Mouse (Mus musculus) Patski (cell line): Measurements from ENCODE around the gene Nell1. TPM values are rescaled to one million over a fixed set of nuclear protein-coding genes. Genes with fewer than 3 reads are reported as not detected.
A peak's percentile ranks its signal among the peaks of the same experiment; 100 is the strongest.

Source experiments
- ATAC-seq: fragments of 100-300 bp; one replicate; pipeline ENCODE4 v1.8.0; 2021
- CTCF ChIA-PET: fragments of 350-600 bp; sonication (Branson Sonifier 250); formaldehyde crosslinking; loops from one replicate; lab custom pipeline; 2022; ENCODE audit warnings: inconsistent platforms; lab: Charles Lee
- POLR2A ChIA-PET: fragments of 350-600 bp; sonication (Branson Sonifier 250); formaldehyde crosslinking; loops from one replicate; lab custom pipeline; 2022; ENCODE audit warnings: antibody characterized with exemption, inconsistent platforms; lab: Charles Lee
- DNase-seq: peaks from one replicate; pipeline ENCODE4 v3.0.0-alpha.2; 2011; ENCODE audit warnings: low read depth, low spot score
- H3K27me3 ChIP-seq: fragments of 371-371 bp; one replicate; pipeline ENCODE4 v1.5.1; 2021
- CTCF ChIP-seq: fragments of 100-300 bp; IDR thresholded peaks from one replicate; pipeline ENCODE4 v1.5.1; 2021
- in situ Hi-C: fragments of 300-500 bp; cut with MboI; formaldehyde crosslinking; loops from 3 replicates; pipeline ENCODE4 v1.11.1; 2018; ENCODE audit warnings: low pct_unique_long_range_greater_than_20kb, mixed read lengths
- polyA plus RNA-seq: library from polyadenylated mRNA; unstranded; gene quantifications from one replicate; pipeline ENCODE4 v1.2.3, GENCODE M21; 2021

Gene Nell1
- polyA plus RNA-seq, 1 experiment from 2014 or later, result 0.05 TPM

DNA sequence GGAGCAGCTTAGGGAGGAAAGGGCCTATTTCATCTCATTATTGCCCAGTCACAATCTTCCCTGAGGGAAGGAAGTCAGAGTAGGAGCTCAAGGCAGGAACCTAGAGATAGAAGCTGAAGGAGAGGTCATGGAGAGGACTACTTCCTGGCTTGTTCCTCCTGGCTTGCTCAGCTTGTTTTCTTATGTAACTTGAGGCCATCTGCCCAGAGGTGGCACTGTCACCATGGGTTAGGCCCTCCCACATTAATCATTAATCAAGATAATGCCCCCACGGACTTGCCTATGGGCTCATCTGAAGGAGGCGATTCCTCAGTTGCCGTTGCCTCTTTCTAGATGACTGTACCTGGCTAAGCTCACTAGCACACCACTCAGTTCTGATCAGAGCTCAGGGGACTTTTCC lies 17.5 kb upstream of the Nell1 start:
- in situ Hi-C loops, result loop anchor here (5.0 to 10.0 kb wide), 2 partner anchors 525 to 1498 kb away; no protein-coding TSS in a partner anchor
- no peak for DNase-seq
- no peak for ATAC-seq
- H3K27me3 ChIP-seq, result peaks cover 9% of the 10 kb centered on the region
- TF ChIP-seq CTCF, result no peak
- ChIA-PET CTCF (interaction anchor here (1.0 kb wide), 1 partner anchor 9 kb away, joined by 3 read pairs; no protein-coding TSS in a partner anchor), POLR2A (no interaction called here)

DNA sequence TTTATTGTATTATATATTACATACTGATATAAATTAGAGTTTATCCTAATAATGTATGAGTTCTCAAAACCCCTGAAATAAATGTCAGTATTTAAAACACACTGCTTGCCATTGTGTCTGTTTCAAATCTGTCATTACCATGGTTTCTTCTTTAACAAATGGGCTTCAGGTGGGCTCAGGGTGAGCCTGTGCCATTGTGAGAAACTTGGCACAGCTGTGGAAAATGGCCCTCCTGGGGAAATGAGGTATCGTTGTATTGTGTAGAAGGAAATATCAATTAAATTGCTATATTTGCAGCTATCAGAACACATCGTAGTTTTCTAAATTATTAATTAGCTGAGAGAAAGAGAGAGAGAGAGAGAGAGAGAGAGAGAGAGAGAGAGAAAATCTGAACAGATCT lies 10.9 kb upstream of the Nell1 start:
- CTCF ChIA-PET, result no interaction called here
- no peak for TF ChIP-seq CTCF
- DNase-seq (no peak), ATAC-seq (no peak)
- in situ Hi-C loops, result no loop called here
- POLR2A ChIA-PET, result no interaction called here
- H3K27me3 ChIP-seq, result peaks cover 22% of the 10 kb centered on the region

DNA sequence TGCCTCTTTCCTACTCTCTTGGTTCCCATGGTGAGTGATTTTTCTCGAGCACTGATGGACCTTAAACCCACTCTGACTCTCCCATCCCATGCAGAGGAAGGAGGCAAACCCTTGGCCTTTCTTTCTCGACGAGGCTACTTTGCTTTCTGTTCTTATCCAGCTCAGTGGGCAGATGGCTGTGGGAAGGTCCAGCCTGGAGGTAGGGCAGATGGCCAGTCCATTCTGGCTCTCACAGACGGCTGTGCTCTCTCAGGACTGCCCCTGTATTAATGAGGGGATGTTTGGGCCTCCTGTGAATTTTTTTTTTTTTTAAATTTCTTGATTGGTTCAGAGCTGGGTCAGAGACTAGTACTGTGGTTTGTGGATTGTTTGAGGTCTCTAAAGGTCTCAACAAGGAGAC lies 5.1 kb upstream of the Nell1 start:
- ATAC-seq (no peak), DNase-seq (no peak)
- peaks cover 10% of the 10 kb centered on the region for H3K27me3 ChIP-seq
- CTCF ChIA-PET, result no interaction called here
- POLR2A ChIA-PET, result no interaction called here
- TF ChIP-seq CTCF, result no peak
- in situ Hi-C loops, result no loop called here

DNA sequence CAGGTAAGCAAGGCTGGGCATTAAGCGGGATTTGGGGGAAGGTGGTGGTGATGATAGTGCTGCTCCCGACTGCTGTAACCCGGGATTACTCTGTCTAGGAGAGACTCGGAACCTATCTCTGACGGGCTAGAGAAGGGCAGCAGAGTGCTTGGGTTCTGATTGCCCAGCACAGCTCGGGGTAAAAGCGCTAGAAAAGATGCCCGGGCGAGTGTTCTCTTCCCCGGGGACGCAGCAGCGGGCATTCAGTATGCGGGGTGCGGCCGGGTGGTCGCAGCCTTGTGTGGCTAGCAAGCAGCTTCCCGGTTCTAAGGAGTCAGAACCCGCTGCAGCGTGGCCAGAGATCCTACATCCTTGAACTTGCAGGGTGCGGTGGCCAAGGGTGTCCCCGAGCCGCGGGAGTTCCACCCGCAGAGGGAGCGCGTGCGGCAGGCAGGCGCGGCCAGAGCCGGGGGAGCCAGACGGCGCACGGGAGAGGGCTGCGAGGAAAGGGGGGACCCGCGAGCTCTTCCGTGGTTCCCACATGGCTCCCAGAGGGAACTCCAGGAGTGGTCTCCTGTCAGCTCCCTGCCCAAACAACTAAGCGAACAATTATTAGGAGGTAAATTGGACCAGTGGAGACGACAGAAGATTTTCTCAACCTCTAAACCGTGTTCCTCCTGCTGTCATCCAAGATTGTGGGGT lies 917 bp downstream of the Nell1 start:
- in situ Hi-C loops, result no loop called here
- ATAC-seq (no peak), DNase-seq (no peak)
- POLR2A ChIA-PET, result no interaction called here
- CTCF ChIA-PET, result no interaction called here
- peaks cover 33% of the 10 kb centered on the region for H3K27me3 ChIP-seq
- TF ChIP-seq CTCF, result no peak

DNA sequence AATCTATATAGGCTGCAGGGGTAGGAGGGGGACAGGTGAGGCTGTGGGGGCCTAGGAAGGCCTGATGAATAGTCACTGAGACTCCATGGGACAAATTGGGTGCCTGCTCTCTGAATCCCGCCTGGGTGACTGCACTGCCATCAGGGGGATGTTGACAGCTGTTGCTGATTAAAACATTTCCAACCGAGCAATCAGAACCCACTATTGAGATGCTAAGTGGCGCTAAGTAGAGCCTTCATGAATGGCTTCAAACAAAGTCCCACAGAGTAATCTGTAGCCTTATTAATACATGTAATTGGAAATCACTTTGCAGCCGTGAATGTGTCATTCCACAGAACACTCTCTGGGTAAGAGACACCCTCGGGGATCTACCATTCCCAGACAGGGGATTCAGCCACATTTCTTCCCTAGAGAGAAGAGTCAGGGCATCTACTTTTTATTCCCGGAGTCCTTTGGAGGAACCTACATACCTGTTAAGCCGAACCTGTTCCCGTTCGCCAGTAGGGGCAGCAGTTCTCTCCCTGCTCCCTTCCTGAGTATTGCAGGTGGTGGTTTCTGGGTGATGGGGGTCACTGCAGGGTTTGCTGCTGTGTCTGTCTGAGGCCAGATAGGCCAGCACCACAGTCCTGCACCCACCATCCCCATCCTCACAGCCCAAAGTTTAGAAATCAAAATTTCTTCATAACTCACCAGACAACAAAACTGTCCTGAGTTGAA lies 7.0 kb downstream of the Nell1 start:
- ChIA-PET POLR2A (no interaction called here), CTCF (interaction anchor here (1.6 kb wide), 1 partner anchor 11 kb away, joined by 4 read pairs; no protein-coding TSS in a partner anchor)
- H3K27me3 ChIP-seq, result peaks cover 12% of the 10 kb centered on the region
- in situ Hi-C loops, result no loop called here
- DNase-seq (no peak), ATAC-seq (no peak)
- peak; percentile 18 for TF ChIP-seq CTCF

DNA sequence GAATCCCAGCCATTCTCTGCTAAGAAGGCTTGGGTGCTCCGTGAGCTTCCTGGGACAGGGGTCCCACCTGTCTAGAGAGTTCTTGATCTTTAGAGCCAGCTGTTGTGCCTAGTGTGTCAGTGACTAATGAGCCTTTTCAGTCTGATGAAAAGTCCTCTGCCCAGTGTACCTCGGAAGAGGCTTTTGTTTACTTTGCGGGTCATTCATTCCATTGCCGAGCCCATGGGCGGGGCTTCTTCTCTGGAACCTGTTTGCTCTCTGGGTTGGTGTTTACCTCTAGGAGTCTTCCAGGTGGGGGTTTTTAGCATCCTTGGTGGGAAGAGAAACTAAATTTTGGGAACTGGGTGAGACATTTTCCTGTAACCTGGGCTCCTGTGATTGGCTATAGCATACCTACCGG lies 10.0 kb downstream of the Nell1 start:
- ATAC-seq (no peak), DNase-seq (no peak)
- TF ChIP-seq CTCF, result no peak
- POLR2A ChIA-PET, result no interaction called here
- in situ Hi-C loops, result no loop called here
- CTCF ChIA-PET, result no interaction called here
- H3K27me3 ChIP-seq, result peaks cover 7% of the 10 kb centered on the region

DNA sequence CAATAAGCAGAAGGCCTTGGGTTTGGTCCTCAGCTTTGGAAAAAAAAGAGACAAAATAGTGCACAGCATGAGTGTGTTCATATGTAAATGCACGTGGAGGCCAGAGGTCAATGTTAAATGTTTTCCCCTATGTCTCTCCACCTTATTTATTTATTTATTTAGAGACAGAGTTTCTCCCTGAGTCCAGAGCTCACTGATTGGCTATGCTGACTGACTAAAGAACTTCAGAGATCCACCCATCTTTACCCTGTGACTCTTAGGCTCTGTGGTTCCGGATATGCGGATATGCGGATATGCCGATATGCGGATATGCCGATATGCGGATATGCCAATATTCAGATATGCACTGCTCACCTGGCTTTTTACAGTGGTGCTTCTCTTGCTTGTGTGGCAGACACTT lies 11.3 kb downstream of the Nell1 start:
- H3K27me3 ChIP-seq, result peaks cover 7% of the 10 kb centered on the region
- no peak for TF ChIP-seq CTCF
- ChIA-PET POLR2A (no interaction called here), CTCF (no interaction called here)
- in situ Hi-C loops, result no loop called here
- ATAC-seq (no peak), DNase-seq (no peak)

DNA sequence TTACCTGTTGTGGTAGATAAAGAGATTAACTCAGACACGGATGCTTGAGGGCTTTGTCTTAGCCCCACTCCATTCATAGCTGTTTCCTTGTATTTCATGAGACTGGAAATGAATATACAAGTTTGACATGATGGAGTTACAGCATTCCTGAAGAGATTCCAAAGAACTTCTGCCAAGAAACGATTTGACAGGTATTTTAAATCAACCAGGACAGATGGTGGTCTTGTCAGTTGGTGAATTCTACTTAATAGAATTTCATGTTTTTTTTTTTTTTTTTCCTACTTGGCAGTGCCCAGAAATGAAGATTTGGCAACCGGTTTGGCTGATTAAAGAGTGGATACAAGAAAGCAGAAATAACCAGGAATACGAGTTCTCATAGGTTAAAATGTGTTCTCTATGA lies 24.7 kb downstream of the Nell1 start:
- no peak for TF ChIP-seq CTCF
- no peak for ATAC-seq
- POLR2A ChIA-PET, result no interaction called here
- in situ Hi-C loops, result no loop called here
- no peak for DNase-seq
- H3K27me3 ChIP-seq, result peaks cover 3% of the 10 kb centered on the region
- CTCF ChIA-PET, result no interaction called here

DNA sequence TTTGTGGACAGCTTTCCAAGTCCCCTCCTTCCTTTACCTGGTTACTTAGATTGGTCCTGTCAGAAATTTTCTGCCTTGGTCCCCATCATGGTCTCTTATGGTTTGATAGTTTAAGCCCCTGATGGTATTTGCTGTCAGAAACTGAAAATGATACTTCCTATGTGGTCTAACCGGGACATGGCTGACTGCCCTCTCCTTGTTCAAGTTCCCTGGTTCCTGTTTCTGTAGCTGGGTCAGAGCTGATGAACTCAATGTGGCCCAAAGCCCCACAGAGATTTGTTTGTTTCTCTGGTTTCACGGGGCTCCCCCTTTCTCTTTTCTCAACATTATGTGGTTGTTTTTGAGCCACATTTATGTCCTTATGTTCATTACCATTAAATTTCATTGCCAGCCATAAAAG lies 30.6 kb downstream of the Nell1 start:
- DNase-seq (no peak), ATAC-seq (no peak)
- POLR2A ChIA-PET, result no interaction called here
- H3K27me3 ChIP-seq, result peaks cover 3% of the 10 kb centered on the region
- CTCF ChIA-PET, result no interaction called here
- no peak for TF ChIP-seq CTCF
- in situ Hi-C loops, result no loop called here

DNA sequence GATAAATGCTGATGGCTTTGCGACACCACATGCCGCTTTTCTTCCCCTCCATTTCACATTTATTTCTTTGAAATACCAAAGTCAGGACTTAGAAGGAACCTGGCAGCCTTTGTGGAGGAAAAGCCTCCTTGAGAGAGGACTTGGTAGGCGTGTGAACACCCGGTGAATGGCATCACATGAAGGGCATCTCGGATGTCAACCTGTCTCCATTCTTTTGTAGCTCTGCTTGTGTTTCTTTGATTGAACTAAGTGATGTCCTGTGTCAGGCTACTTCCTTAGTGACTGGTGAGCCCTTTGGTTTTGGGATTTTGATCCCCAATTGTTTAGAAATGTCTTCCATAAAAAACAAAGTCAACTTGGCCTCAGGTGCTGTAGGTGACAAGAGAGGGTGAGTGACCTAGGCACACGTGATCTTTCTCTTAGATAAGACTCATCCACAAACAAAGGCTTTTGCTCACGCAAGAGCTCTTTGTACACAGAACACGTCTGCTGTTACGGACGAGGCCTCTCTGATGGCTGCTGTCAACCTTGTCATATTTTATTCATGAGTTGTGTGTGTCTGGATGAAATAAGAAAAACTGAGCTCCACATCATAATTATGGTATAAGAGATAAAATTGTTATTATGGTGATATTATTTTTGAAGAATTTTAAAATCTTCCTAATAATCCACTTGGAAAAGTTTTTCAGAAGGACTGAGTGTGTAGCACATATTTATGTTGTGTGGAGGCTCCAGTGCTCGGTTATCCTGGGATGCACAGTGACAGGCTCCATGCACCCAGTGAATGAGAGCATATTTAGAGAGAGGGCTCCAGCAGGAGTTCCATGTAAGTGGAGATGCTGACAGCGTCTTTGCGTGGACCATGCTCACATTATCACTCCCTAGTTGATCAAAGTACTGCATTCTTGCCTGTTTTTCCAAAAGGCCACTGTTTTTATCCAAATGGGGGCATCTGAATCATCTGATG lies 60.8 kb downstream of the Nell1 start:
- ATAC-seq, result no peak
- ChIA-PET POLR2A (no interaction called here), CTCF (no interaction called here)
- in situ Hi-C loops, result no loop called here
- TF ChIP-seq CTCF, result no peak
- no peak for DNase-seq
- no peaks in the 10 kb centered on the region for H3K27me3 ChIP-seq
